Mouse (Mus musculus) MEL (cell line): ENCODE data around the gene Sez6l.

Source experiments
- CTCF ChIP-seq, 3 experiments: IDR thresholded peaks in 2 of 3; conservative IDR thresholded peaks in 1 of 3; 2 replicates each; pipeline ENCODE4 v1.5.1; 2011 to 2012; ENCODE audit warnings: low read length in 3 of 3, low read depth in 2 of 3, mild to moderate bottlenecking in 2 of 3, improper control_type of control experiment in 1 of 3, inconsistent platforms in 1 of 3, mixed read lengths in 1 of 3, moderate library complexity in 1 of 3; ENCODE audit not compliant: control insufficient read depth in 1 of 3, insufficient read depth in 1 of 3, poor library complexity in 1 of 3, severe bottlenecking in 1 of 3
- E2F4 ChIP-seq: IDR thresholded peaks from 2 replicates; pipeline ENCODE4 v1.6.1; 2011; ENCODE audit warnings: low read depth, low read length, improper control_type of control experiment, borderline replicate concordance
- ELF1 ChIP-seq: IDR thresholded peaks from 2 replicates; pipeline ENCODE4 v1.6.1; 2014; ENCODE audit warnings: low read depth, mild to moderate bottlenecking, inconsistent platforms, low read length, improper control_type of control experiment, moderate library complexity
- EP300 ChIP-seq, 2 experiments: IDR thresholded peaks; 2 replicates each; pipeline ENCODE4 v1.6.1; 2011; ENCODE audit warnings: improper control_type of control experiment in 2 of 2, low read length in 2 of 2, low read depth in 1 of 2, mild to moderate bottlenecking in 1 of 2
- GATA1 ChIP-seq: IDR thresholded peaks from 2 replicates; pipeline ENCODE4 v1.6.1; 2011; ENCODE audit warnings: low read depth, low read length, improper control_type of control experiment
- HCFC1 ChIP-seq: IDR thresholded peaks from 2 replicates; pipeline ENCODE4 v1.6.1; 2012; ENCODE audit warnings: low read depth, mild to moderate bottlenecking, inconsistent platforms, low read length, improper control_type of control experiment, moderate library complexity
- MAX ChIP-seq: IDR thresholded peaks from 2 replicates; pipeline ENCODE4 v1.6.1; 2011; ENCODE audit warnings: low read length, improper control_type of control experiment
- MEF2A ChIP-seq: IDR thresholded peaks from 2 replicates; pipeline ENCODE4 v1.6.1; 2014; ENCODE audit warnings: low read depth, mild to moderate bottlenecking, inconsistent platforms, low read length, improper control_type of control experiment; ENCODE audit not compliant: poor library complexity, insufficient replicate concordance, severe bottlenecking; ENCODE audit errors: extremely low read depth
- NRF1 ChIP-seq: IDR thresholded peaks from 2 replicates; pipeline ENCODE4 v1.6.1; 2014; ENCODE audit warnings: low read depth, mild to moderate bottlenecking, inconsistent platforms, low read length, improper control_type of control experiment, moderate library complexity; ENCODE audit not compliant: poor library complexity, insufficient read depth, severe bottlenecking
- POLR2A ChIP-seq, 2 experiments: IDR thresholded peaks; 2 replicates each; pipeline ENCODE4 v1.6.1; 2011 to 2012; ENCODE audit warnings: low read length in 2 of 2, mild to moderate bottlenecking in 2 of 2, control low read depth in 1 of 2, improper control_type of control experiment in 1 of 2, low read depth in 1 of 2, moderate library complexity in 1 of 2; ENCODE audit not compliant: control insufficient read depth in 1 of 2, insufficient read depth in 1 of 2, poor library complexity in 1 of 2
- POLR2AphosphoS5 ChIP-seq: IDR thresholded peaks from 2 replicates; pipeline ENCODE4 v1.6.1; 2012; ENCODE audit warnings: low read depth, borderline replicate concordance, mild to moderate bottlenecking, inconsistent platforms, low read length, moderate library complexity, mixed read lengths
- RCOR1 ChIP-seq: IDR thresholded peaks from 2 replicates; pipeline ENCODE4 v1.6.1; 2012; ENCODE audit warnings: low read depth, mild to moderate bottlenecking, inconsistent platforms, low read length, improper control_type of control experiment
- USF2 ChIP-seq, 2 experiments: IDR thresholded peaks; 2 replicates each; pipeline ENCODE4 v1.6.1; 2011 to 2012; ENCODE audit warnings: improper control_type of control experiment in 2 of 2, low read length in 2 of 2, borderline replicate concordance in 1 of 2, inconsistent platforms in 1 of 2, low read depth in 1 of 2, mild to moderate bottlenecking in 1 of 2; ENCODE audit not compliant: insufficient read depth in 1 of 2

DNA sequence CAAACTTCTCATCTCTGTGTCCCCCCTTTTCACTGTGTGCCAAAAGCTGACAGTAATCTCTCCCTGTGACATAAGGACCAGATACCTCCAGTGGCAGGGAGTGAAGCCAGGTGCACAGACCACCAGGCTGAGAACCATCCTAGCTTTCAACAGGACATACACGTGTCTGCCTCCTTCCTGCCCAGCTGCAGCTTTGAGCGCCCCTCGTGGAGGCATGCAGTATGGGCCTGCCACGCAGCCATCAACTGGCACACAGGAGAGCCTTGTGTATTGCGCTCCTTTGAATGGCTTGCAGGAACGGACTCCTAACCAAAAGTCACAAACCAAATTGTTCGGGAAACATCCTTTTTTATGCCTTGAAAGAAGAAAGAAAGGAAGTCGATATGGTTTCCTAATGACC is 3.1 kb downstream of the Sez6l start:
- TF ChIP-seq POLR2A (IDR thresholded peaks at IDR 0.05; ENCODE audit: control insufficient read depth in 1 of 2, insufficient read depth in 1 of 2, low read depth in 1 of 2, low read length in 2 of 2, poor library complexity in 1 of 2) (no peak), GATA1 (no peak), CTCF (IDR thresholded peaks at IDR 0.05 in 2 of 3, conservative IDR thresholded peaks at IDR 0.05 in 1 of 3; ENCODE audit: control insufficient read depth in 1 of 3, insufficient read depth in 1 of 3, low read depth in 2 of 3, low read length in 3 of 3, poor library complexity in 1 of 3, severe bottlenecking in 1 of 3) (no peak), USF2 (IDR thresholded peaks at IDR 0.05; ENCODE audit: borderline replicate concordance in 1 of 2, insufficient read depth in 1 of 2, low read depth in 1 of 2, low read length in 2 of 2) (no peak), EP300 (IDR thresholded peaks at IDR 0.05; ENCODE audit: low read depth in 1 of 2, low read length in 2 of 2) (no peak), HCFC1 (no peak), MAX (no peak), E2F4 (no peak), MEF2A (no peak), RCOR1 (no peak), ELF1 (no peak), POLR2AphosphoS5 (no peak), NRF1 (no peak)
